Mouse (Mus musculus) heart, embryonic 14.5 days (tissue): ENCODE results near the gene Yipf1. TPM values are rescaled to one million over a fixed set of nuclear protein-coding genes. Genes with fewer than 3 reads are reported as not detected.

Experiments
- ATAC-seq: fragments of 200-750 bp; cut with Nextera tagmentation; 2 replicates; pipeline ENCODE4 v1.8.0; 2017; ENCODE audit warnings: low read depth, moderate TSS enrichment; ENCODE audit not compliant: insufficient number of reproducible peaks, insufficient read depth, low FRiP score
- H3K27ac ChIP-seq, 2 experiments: fragments of 200-500 bp in 1 of 2; fragments of 300-500 bp in 1 of 2; sonication (generic) in 1 of 2; replicated peaks in 1 of 2; 2 replicates each; pipeline ENCODE4 v1.5.1; 2012 to 2014; ENCODE audit warnings: low read depth in 2 of 2, low read length in 2 of 2, control low read depth in 1 of 2, mild to moderate bottlenecking in 1 of 2, mixed read lengths in 1 of 2; ENCODE audit not compliant: control insufficient read depth in 1 of 2, insufficient read depth in 1 of 2
- H3K27me3 ChIP-seq: fragments of 300-500 bp; sonication (generic); 2 replicates; pipeline ENCODE4 v1.6.1; 2014; ENCODE audit warnings: mild to moderate bottlenecking, low read length, control low read depth; ENCODE audit not compliant: control insufficient read depth, insufficient read depth
- H3K36me3 ChIP-seq: fragments of 300-500 bp; sonication (generic); 2 replicates; pipeline ENCODE4 v1.6.1; 2014; ENCODE audit warnings: mild to moderate bottlenecking, control low read depth, low read length, mixed read lengths; ENCODE audit not compliant: control insufficient read depth, insufficient read depth
- H3K4me1 ChIP-seq, 2 experiments: fragments of 200-500 bp in 1 of 2; fragments of 300-500 bp in 1 of 2; sonication (generic) in 1 of 2; 2 replicates each; pipeline ENCODE4 v1.6.1; 2012 to 2014; ENCODE audit warnings: low read length in 2 of 2, control low read depth in 1 of 2, mixed read lengths in 1 of 2; ENCODE audit not compliant: control insufficient read depth in 2 of 2, insufficient read depth in 2 of 2
- H3K4me2 ChIP-seq: fragments of 300-500 bp; sonication (generic); 2 replicates; pipeline ENCODE4 v1.6.1; 2014; ENCODE audit warnings: mild to moderate bottlenecking, low read length
- H3K4me3 ChIP-seq, 2 experiments: fragments of 200-500 bp in 1 of 2; fragments of 300-500 bp in 1 of 2; sonication (generic) in 1 of 2; 2 replicates each; pipeline ENCODE4 v1.5.1; 2012 to 2014; ENCODE audit warnings: low read length in 2 of 2, mild to moderate bottlenecking in 2 of 2, control low read depth in 1 of 2, low read depth in 1 of 2, moderate library complexity in 1 of 2; ENCODE audit not compliant: control insufficient read depth in 1 of 2, insufficient read depth in 1 of 2
- H3K9ac ChIP-seq: fragments of 300-500 bp; sonication (generic); 2 replicates; pipeline ENCODE4 v1.6.1; 2014; ENCODE audit warnings: mild to moderate bottlenecking, low read length
- H3K9me3 ChIP-seq: fragments of 300-500 bp; sonication (generic); 2 replicates; pipeline ENCODE4 v1.6.1; 2016; ENCODE audit warnings: low read length, control low read depth; ENCODE audit not compliant: control insufficient read depth
- WGBS: fragments of 180-500 bp; shearing (Covaris S2); extraction: QIAGEN DNeasy Blood & Tissue Kit; methylation state at CpG from one replicate; pipeline ENCODE4 v1.1.7; 2014; 5-methylcytosine and 5-hydroxymethylcytosine counted together
- polyA plus RNA-seq: library from polyadenylated mRNA; unstranded; fragments of >200 nt; fragmentation: Nextera tagmentation; extraction: Ambion mirVana; gene quantifications from 2 replicates; pipeline ENCODE4 v1.2.1, GENCODE M21; 2014

Yipf1 gene
- polyA plus RNA-seq, 1 experiment from 2014 or later = 49.7 TPM

- Histone ChIP-seq H3K4me3 (no peak overlapping the region), H3K27me3 (no peaks in the 10 kb centered on the region), H3K4me1 (no peaks in the 10 kb centered on the region), H3K9me3 (no peaks in the 10 kb centered on the region), H3K27ac (no peak overlapping the region), H3K4me2 (no peak overlapping the region), H3K36me3 (peaks cover 25% of the 10 kb centered on the region), H3K9ac (no peak overlapping the region)
- WGBS = 94% methylated on average over 8 of the region's 8 CpGs
- ATAC-seq = no peak
Measured at GRCm38 (mm10) chr4:107328530-107328929, 14.4 kb downstream of the Yipf1 start.

DNA sequence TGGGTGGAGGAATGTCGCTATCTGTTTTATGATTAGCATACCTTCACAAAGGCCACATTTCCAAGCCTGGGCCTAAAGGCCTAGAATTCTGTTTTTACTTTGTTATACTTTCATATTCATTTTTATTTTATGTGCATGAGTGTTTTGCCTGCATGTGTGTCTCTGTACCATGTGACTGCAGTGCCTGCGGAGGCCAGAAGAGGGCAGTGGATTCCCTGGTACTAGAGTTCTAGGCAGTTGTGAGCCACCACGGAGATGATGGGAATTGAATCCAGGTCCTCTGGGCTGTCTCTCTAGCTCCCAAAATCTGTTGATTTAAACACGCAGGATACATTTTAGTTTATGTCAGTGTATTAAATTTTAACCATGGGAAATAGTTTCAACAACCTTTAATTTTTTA, 19.4 kb downstream of the Yipf1 start:
- Histone ChIP-seq H3K36me3 (peaks cover 11% of the 10 kb centered on the region; the same call in 1 of the 2 replicates), H3K9me3 (no peaks in the 10 kb centered on the region), H3K9ac (no peak overlapping the region), H3K4me1 (peaks cover 0 to 4% of the 10 kb centered on the region in 2 experiments; a peak in 1 of 4 replicates), H3K27me3 (no peaks in the 10 kb centered on the region), H3K27ac (no peak overlapping the region), H3K4me3 (no peak overlapping the region), H3K4me2 (no peak overlapping the region)
- WGBS = 93% methylated on average over 4 of the region's 4 CpGs
- ATAC-seq = no peak

DNA sequence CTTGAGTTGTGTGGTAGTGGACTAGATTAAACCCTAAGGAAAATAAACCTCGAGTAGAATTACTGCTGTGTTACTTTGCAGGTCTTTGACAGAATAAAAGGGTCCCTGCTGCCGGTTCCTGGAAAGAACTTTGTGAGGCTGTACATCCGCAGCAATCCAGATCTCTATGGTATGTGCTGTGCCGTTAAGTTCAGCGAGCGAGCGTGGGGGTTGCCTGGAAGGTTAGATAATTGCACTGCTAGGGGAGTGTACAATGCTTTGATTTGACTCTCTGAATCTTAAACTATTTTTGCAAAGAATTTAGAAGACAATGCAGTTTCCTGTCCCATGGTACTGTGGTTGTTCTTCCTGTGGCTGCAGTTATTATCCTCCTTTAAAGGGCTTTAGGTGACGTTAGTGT, 22.2 kb downstream of the Yipf1 start:
- Histone ChIP-seq H3K27ac (no peak overlapping the region), H3K9ac (no peak overlapping the region), H3K4me3 (no peak overlapping the region), H3K4me2 (no peak overlapping the region), H3K4me1 (peaks cover 0 to 4% of the 10 kb centered on the region in 2 experiments; a peak in 1 of 4 replicates), H3K9me3 (no peaks in the 10 kb centered on the region), H3K36me3 (0 out of 2 replicates have a peak, but pooled peaks cover 9% of the 10 kb centered on the region), H3K27me3 (no peaks in the 10 kb centered on the region)
- ATAC-seq = no peak
- 63% methylated on average over 8 of the region's 8 CpGs for WGBS

DNA sequence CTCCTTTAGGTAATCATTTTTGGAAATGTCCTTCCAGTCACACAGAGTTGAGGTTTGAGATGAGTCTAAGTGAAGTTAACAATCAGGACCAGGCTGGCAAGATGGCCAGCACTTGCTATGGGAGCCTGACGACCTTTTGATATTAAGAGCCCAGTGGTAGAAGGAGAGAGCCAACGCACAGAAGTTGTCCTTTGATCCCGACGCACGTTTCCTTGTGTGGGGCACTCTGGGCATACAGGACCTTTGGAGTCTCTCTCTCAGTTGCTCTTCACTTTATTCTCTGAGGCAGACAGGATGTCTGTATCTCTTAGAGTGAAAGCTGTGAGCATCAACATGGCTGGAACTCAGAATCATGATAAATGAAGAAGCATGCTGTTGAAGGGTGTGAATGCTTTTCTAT, 23.3 kb downstream of the Yipf1 start:
- Histone ChIP-seq H3K9me3 (no peaks in the 10 kb centered on the region), H3K36me3 (peaks cover 16% of the 10 kb centered on the region; the same call in 1 of the 2 replicates), H3K27ac (no peak overlapping the region), H3K9ac (no peak overlapping the region), H3K4me1 (peaks cover 0 to 4% of the 10 kb centered on the region in 2 experiments; a peak in 1 of 4 replicates), H3K27me3 (no peaks in the 10 kb centered on the region), H3K4me2 (no peak overlapping the region), H3K4me3 (no peak overlapping the region)
- ATAC-seq = no peak
- WGBS = 86% methylated on average over 5 of the region's 5 CpGs

DNA sequence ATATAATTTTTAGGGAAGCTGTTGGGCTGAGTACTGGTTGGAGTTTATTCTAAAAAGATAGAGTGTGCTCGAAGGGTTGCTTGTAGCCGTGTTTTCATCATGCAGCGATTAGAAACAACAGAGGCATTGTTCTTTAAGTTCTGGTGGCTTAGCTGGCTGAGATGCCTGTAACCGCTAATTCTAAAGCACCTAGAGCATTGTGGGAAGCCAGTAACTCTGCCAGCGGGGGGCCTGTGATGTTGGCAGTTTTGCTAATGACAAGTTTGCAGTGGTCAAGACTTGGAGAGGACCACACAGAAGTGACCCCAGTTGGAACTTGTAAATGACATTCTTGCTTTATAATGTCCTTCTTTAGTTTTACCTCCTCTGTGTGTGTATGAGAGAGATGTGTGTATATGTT, 27.2 kb downstream of the Yipf1 start:
- WGBS = 73% methylated on average over 5 of the region's 5 CpGs
- H3K27me3 ChIP-seq = no peaks in the 10 kb centered on the region
- no peak overlapping the region for H3K9ac ChIP-seq
- no peak overlapping the region for H3K27ac ChIP-seq
- H3K36me3 ChIP-seq = peaks cover 28% of the 10 kb centered on the region; the same call in 1 of the 2 replicates
- H3K4me3 ChIP-seq = no peak overlapping the region
- no peak for ATAC-seq
- H3K4me1 ChIP-seq = no peaks in the 10 kb centered on the region
- H3K4me2 ChIP-seq = no peak overlapping the region
- H3K9me3 ChIP-seq = no peaks in the 10 kb centered on the region

GRCm38 (mm10) chr4:107344612-107345011, 30.4 kb downstream of the Yipf1 start:
- no peak overlapping the region for H3K27ac ChIP-seq
- no peak overlapping the region for H3K4me3 ChIP-seq
- peaks cover 0 to 4% of the 10 kb centered on the region in 2 experiments; a peak in 1 of 4 replicates for H3K4me1 ChIP-seq
- H3K27me3 ChIP-seq = no peaks in the 10 kb centered on the region
- H3K36me3 ChIP-seq = peaks cover 23% of the 10 kb centered on the region; the same call in 1 of the 2 replicates
- no peak overlapping the region for H3K4me2 ChIP-seq
- no peak overlapping the region for H3K9ac ChIP-seq
- ATAC-seq = no peak
- 84% methylated on average over 7 of the region's 7 CpGs for WGBS
- H3K9me3 ChIP-seq = no peaks in the 10 kb centered on the region

DNA sequence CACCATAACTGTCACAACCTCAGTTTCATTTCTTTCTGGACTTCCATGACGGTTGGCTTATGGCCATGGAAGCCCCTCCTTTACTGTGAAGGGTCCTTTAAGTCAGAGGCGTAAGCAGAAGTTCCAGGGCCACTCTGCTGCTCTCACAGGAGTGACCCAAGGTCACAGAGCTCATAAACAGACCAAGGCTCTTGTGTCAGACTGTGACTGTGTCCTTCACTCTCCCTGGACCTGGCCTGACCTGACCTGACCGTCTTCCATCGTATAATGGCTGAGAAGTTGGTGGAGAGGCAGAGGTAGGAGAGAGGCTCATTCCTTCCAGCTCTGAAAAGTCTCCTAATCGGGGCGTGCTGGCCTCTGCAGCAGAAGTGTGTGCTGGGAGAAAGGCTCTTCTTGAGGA, 33.1 kb downstream of the Yipf1 start:
- no peak overlapping the region for H3K4me2 ChIP-seq
- peaks cover 0 to 4% of the 10 kb centered on the region in 2 experiments; a peak in 1 of 4 replicates for H3K4me1 ChIP-seq
- no peaks in the 10 kb centered on the region for H3K9me3 ChIP-seq
- no peaks in the 10 kb centered on the region for H3K27me3 ChIP-seq
- 75% methylated on average over 6 of the region's 6 CpGs for WGBS
- H3K4me3 ChIP-seq = no peak overlapping the region
- ATAC-seq = no peak
- peaks cover 29% of the 10 kb centered on the region for H3K36me3 ChIP-seq
- H3K9ac ChIP-seq = no peak overlapping the region
- H3K27ac ChIP-seq = no peak overlapping the region
